Mouse (Mus musculus) kidney, adult 18-20 months (tissue): ENCODE measurements around the gene AC170998.1.
A peak's percentile ranks its signal among the peaks of the same experiment; 100 is the strongest.
"Not testable (repeated sequence)": the region's sequence is repeated elsewhere in the genome, so short reads cannot be mapped to it uniquely, and the experiment has no call there.

ENCODE experiments used
- DNase-seq: peaks from one replicate; pipeline ENCODE4 v3.0.0; 2021

AC170998.1 gene

DNA sequence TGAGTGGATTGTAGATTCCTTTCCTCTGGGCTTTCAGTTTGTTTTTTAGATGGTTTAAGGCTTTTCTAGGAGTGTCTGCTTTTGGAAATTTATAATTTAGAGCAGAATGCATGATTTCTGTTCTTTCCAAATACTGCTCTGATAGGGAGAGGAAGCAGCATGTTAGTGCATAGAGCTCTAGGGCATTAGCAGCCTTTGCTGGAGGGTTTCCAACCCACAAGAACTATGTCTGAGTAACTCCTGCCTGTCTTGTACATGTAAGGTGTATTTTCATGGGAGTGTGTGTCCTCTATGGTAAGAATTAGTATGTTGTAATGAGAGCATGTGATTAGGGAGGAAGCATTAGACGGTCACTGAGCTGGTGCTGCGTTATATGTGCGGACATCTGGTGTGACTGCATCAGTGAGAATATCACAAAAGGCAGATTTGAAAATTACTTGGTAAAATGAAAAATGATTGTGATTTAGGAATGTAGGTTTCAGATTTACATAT lies 18.7 kb upstream of the AC170998.1 start:
- no peak for DNase-seq

DNA sequence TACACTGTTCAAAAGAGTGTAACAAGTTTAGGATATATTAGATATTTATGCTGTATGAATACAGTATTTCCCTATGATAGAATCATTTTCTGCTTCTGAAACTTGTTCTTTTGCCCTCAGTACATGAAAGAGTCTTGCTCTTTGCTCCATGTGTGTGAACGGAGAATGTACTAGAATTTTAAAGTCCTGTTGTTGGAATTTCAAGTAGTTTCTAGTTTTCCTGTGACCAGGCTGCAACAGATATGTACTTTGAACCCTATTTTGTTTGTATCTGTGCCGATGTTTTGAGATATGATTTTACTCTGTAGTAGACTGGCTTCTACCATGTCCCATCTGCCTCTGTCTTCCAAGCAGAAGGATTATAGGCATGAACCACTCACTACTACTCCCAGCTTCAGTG lies 18.1 kb upstream of the AC170998.1 start:
- no peak for DNase-seq

DNA sequence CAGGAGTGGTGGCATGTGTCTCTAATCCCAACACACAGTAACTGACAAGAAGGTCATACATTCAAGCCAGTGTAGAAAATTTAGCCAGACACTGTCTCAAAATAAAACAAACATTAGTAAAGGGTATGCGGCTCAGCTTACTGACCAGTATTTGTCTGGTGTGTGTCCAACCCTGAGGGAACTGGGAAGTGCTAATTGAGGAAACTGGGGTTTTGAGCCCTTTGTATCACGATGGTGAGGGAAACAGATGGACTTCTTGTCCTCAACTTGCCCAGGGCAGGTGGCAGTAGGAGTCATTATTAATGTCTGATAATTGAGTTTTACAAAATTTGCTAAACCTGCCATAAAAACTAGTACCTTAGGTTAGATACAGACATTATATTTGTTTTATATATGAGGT lies 16.9 kb upstream of the AC170998.1 start:
- DNase-seq, result no peak

DNA sequence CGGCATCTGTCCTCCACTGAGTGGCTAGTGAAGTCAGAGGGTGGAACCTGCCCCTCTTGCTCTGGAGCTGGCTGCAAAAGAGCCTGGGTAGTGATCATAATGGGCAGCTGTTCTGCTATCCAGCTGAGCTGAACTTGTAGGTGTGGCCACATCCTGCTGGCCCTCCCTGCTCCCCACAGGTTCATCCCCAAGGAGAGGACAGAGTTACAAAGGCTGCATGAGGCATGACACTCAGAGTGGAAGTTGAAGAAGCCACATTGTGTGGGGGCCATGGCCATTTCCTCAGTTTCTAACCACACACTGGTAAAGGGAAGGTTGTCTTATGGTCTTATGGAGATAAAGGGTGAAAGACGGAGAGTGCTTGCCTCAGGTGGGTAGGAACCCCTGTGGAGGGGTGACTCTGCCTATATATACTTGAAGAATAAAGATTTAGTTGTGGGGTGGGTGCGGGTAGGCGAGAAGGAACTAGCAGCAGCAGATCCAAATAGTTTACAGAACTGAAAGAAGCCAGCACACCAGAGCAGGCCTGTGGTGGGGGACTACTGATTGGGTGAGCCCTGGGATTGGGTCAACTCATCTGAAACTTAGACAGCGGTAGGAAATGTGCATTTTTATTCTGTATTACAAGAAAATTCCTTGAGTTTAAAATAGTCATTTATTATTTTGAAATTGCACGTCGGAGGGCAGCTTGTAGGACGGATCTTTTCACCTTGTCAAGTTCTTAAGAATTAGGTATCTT lies 16.2 kb upstream of the AC170998.1 start:
- no peak for DNase-seq

DNA sequence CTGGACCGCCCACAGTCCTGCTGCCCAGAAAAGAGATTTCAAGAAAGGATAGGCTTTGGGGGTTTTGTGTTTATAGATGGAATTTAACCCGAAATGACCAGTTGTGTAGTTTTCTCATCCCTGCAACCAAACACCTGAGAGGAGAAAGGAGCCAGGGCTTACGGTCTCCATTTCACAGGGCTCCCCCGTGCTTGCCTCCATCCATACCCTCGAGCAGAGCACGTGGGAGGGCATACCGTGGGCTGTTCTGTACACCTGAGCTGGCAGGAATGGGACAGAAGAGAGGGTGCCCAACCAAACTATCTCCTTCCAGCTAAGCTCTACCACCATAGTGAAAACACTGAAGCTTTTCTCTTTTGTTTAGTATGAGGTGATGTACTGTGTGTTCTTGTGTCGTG lies 15.6 kb upstream of the AC170998.1 start:
- no peak for DNase-seq

DNA sequence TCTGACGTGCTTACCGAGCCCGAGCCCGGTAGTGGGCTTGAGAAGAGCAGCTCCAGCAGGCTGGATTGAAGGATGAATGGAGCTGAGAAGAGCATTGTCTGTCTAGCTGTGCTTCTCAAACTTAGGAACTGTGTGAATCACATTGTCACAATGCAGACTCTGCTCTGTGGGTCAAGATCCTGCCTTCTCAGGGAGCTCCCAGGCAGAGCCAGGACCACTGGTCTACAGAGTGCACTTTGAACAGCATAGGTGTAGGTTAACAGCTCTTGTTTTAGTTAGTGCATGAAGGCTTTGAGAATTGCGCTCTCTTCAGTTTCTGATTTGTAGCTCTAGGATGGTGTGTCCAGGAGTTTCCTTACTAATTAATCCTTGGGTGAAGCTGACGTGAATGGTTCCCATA lies 14.6 kb upstream of the AC170998.1 start:
- DNase-seq, result no peak

DNA sequence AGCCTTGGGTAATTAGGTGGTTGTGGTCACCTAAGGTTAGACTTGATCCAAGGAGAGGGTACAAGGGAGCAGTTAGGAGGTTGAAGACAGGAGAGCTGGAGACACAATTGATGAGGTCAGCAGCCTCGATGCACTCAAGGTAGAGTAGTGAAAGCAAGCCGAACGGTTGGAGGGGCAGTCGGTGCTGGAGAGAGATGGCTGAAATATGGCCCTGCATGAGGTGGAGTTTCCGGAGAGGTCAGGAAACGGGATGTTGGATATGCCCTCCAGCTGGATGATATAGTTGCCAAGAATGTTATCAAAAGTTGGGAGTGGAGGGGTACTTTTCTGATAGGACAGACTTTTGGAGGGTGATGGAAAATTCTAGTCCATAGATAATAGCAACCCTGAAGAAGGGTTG lies 13.6 kb upstream of the AC170998.1 start:
- no peak for DNase-seq

DNA sequence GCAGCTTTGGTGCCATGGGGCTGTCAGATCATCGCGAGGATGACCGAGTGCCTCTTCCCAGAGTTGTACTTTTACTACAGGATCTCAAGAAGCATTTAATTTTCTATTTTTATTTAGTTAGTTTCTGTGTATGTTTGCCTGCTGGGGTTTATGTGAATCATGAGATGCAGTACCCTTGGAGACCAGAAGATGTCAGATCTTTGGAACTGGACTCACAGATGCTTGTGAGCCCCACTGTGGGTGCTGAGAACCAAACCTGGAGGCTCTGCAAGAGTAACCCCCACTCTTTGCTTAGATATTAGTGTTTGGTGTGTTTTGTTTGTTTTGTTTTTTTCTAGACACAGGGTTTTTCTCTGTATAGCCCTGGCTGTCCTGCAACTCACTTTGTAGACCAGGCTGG lies 11.9 kb upstream of the AC170998.1 start:
- DNase-seq, result no peak

DNA sequence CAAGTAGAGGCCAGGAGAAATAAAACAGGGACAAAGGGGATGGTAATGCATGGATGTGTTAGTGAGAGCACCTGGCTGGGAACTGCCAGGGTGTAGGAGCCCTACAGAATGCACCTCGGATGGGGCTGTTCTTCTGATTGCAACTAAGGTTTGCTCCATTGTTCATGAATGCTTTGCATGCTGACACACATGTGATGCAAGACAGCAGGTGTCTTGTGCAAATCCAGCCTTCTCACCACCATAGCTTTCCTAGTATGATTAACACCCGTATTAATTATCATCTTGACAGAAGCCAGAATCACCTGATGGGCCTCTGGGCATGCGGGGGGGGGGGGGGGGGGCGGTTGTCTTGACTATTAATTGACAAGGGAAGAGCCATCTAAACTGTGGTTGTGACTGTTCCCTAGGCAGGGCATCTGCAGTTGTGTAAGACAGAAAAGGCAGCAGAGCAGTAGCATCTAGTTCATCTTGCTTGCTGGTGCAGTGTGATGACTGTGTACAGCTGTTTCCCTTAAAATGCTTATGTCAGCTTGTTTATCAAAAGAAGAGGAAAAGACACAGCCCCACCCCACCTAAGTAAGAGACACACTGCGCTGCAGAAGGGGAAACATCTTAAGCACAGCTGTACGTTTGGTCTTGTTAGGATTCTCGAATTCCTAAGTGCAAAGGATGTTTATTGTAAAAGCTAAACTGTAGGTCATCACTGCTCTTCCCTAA lies 9.9 kb upstream of the AC170998.1 start:
- DNase-seq, result no peak

DNA sequence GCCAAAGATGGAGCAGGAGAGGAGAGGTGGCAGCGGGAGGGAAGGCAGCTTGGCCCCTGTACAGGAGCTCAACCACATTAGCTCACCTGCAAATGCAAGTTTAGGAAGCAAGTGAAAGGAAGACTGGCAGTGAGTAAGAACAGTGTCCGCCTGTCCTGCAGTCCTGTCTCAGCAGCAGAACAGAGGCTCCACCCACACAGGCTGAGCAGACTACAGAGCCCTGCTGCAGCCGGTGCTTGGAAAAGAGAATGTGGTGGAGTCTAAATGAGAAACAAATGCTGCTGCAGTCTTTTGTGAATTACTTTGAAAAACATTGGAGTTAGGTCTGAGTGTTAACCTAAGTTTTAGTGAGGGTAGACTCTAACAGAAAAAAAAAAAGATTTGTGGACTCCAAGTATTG lies 8.3 kb upstream of the AC170998.1 start:
- DNase-seq, result no peak

DNA sequence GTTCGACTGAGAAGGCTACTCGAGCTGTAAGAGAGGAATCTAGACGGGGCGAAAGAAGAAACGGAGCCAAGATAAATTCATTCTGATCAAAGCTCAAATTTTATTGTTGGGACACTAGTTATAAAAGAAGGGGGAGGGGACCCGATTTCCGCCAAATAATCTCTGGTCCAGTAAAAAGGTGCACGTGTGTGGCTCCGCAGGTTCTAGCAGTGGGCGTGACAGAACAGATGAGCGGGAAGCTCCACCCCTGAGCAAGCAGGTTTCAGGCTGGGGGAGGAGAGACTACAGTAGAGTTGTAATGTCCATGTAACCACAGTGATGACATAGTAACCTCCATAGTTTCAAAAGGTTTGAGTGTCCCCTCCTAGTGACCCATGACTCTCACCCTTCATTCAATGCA lies 1.6 kb downstream of the AC170998.1 start:
- not testable (repeated sequence) for DNase-seq

DNA sequence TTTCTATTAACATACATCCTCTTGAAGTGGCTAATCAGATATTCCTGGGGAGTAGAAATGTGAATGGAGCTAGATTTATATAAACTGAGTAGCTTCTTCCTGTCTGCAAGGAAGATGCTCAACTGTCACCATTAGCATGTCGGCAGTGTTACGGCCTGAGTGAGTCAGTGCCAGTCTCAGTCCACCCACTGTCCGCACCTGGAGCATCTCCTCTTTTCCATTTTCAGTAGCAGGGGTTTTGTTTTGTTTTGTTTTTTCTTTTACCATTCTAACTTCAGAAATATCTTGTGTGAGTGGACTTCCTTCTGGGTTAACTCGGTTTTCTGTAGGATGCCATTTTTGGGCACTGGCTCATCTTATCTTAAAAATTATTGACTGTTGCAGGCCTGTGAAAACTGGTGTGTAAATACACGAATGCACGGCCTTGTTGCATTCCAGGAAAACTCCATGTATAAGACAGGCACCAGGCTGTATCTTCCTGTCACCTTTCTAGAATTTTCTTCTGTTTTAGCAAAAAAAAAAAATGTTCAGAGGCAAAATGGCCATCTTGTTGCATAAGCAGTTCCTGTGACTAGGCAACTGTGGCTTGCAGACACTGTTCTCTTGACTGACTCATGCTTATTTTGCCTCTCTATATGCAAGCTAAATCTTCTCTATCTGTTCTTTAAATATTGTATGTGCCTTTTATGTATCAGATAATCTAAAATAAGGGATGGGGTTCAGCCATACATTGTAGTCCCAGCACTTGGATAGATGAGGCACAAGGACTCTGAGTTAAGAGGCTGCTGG lies 9.6 kb downstream of the AC170998.1 start:
- DNase-seq, result no peak

DNA sequence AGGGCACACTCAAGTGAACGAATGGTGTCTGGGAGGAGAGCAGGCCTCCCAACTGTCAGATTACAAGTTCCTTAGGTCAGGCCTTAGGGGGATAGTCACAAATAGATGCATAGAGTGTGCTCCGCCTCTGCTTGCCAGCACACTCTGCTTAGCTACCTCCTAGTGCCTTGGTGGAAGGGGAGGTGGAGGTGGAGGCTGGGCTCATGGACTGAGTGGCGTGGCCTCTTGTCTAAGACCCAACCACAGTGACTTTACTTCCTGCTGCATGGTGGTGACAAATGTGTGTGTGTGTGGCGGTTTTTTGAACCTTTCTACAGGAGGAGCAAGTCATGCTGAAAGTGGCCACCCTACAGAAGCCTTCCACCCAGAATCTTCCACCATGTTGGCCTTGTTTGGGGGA lies 10.6 kb downstream of the AC170998.1 start:
- no peak for DNase-seq

DNA sequence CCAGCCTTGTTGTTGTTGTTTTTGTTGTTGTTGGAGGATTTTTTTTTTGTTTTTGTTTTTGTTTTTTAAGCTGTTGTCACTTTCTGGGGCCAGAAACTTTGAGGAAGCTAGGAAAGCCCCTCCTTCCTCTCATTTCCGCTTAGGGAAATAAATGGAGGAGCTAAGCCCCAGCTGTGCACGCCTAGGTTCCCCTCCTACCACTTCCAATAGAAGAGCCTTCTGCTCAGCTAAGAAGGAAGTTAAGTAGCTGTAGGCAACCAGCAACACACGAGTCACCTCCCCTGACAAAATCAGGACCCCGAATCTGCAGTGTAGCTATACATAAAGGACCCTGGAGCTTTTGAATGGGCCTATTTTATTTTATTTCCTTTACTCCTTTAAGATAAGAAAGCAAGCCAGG lies 12.1 kb downstream of the AC170998.1 start:
- no peak for DNase-seq

DNA sequence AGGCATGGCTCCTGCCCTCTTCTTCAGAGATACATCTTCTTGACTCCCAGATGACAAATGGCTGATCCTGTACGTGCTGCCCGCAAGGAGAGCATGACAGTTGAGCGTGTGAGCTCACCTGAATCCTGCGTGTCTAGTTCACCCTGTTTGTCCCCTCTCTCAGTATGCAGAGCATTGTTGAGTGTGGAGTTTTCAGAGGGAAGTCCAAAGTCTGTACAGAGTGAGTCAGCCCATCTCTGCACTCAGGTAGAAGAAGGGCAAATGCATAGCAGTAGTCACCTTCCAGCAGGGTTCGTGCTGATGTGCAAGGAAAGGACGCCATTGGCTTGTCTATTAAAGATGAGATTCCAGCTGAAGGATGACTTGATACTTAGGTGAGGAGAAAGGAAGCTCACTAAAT lies 13.4 kb downstream of the AC170998.1 start:
- DNase-seq, result no peak

DNA sequence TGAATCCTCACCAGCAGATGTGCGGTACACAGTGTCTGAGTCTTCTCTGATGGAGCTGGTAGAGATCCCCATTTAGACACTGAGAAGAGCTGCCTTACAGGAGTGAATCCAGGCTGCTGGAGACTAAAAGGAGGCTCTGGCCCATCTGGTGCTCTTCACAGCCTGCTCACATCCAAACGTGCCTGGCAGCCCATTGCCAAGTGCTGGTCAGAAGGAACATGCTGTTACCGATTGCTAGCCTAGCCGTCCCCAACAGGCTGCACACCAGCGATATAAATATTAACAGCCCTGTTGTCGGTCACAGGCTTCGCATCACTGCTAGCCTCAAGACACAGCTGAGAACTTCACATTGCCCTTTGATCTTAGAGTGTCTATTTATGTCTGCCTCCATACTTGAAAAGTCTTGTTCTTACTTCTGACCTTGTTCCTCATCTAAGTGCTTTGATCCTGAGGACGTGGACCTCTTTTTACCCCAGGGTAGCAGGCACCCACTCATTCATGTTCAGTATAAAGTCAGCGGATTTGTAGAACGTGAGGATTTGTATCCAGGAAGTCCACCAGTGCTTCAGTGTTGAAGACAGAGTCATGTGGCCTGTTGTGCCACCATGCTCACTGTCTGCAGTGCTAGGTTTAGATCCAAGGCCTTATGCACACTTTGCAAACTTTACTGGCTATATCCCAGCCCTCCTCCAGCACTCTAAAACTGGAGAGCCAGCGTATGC lies 17.4 kb downstream of the AC170998.1 start:
- DNase-seq, result peak; percentile 60

DNA sequence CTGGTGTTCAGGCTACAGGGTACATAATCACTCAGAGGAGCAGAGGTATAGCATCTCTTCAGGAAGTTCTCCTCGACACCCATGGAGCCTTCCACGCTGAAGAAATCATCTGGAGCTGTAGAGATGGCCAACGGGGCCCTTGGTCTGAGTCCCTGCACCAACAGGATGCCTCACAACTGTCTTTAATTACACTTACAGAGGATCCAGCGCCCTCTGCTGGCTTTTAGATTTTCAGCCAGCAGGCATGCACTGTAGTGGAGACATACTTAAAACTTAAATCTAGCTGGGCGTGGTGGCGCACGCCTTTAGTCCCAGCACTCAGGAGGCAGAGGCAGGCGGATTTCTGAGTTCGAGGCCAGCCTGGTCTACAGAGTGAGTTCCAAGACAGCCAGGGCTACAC lies 18.0 kb downstream of the AC170998.1 start:
- DNase-seq, result no peak

DNA sequence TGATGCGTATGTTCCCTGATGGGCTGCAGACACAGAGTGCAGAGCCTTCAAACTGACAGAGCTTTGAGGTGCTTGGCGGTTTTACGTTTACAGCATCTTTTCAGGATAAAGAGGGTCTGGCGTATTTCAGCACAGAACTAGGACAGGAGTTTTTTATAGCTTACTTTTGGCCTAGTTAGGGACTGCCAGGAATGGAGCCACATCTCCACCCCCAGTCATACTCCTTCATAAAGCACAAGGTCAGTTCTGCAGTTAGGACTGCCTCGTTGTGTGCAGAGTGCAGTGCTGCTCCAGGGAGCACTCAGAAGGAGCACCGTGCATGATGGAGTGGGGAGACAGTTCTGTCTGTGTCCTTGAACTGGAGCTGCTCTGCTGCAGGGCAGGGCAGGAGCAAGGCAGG lies 19.9 kb downstream of the AC170998.1 start:
- no peak for DNase-seq

DNA sequence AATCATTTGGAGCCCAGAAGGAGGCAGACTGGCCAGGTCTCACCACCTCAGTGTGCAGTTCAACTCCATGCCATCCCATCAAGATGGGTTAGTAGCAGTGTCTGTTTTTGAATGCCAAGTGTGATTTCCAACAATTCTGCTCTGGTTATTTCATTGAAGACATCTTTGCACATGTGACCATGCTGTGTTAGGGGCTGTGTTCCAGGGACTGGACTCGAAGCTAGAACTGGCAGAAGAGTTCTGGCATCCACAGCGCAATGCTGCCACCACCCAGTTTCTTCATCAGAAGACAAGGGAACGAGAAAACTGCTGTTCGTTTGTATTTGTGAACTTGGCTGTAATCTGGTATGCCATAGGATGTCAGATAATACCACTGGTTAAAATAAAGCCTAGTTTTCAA lies 22.1 kb downstream of the AC170998.1 start:
- DNase-seq, result no peak

DNA sequence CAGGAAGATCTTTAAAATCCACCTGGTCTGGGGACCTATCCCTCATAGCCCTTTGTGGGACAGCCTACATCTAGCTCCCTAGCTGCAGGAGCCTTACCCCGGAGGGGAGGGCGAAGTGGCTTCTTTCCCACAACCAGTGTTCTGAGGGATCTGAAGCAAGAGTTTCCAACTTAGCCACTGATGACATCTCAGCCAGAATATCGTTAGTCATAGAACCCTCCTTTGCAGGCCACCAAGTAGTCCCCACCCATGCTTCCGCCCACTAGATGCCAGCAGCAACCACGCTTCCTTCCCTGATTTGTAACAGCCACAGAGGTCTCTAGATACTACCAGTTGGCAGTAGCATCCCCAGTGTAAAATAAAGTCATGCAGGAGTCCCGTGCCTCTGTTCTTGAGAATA lies 24.7 kb downstream of the AC170998.1 start:
- DNase-seq, result no peak

DNA sequence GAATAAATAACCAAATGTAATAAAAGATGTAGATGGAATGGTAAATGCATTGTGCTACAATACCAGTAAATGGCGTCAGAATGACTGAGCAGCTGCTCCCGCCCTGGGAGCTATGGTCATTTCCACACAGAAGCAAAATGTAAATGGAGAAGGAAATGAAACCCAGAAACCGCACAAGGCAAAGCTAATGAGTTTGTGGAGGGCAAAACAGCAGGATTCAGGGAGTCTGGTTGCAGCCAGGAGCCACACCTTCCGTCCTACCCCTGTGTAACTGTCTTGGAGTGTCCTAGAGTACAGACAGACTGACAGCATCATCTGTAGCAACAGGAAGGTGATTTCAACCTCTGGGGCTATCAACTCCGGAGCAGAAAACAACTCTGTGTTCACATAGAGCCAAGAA lies 30.6 kb downstream of the AC170998.1 start:
- no peak for DNase-seq

DNA sequence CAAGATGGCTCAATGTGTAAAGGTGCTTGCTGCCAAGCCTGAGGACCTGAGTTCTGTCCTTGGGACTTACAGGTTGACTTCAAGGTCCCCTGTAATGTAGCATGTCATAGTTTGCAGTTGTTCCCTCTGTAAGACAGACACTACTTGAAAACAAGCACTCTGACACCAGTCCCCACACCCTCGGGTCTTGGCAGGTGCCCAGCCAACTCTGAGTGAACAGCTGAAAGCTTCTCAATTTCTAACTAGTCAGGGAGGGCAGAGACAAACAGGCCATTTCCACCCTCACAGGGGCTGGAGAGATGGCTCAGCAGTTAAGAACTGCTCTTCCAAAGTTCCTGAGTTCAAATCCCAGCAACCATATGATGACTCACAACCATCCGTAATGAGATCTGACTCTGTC lies 31.6 kb downstream of the AC170998.1 start:
- DNase-seq, result no peak

DNA sequence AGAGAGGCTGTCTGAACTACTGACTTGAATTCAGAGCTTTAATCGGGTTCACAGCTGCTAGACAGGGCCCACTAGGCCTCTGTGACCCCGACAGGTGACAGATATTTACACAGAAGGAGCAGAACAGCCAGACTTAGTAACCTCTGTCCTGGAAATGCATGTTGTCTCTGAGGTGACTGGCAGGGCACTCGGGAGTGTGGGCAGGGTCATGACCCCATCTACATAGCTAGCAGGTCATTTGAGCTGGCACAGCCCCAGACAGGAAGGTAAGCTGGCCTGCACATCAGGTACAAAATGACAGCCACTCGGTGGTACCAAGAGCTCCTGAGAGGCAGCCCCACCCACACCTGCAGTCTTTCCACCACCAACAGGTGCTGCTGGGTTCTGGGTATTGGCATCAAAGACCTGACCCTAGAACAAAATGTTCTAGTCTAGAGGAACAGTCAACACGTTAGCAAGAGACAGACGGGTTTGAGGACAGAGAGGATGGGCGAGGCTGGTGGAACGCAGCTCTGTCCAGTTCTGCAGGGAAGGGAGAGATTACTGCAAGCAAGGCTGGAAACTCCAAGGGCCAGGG lies 34.9 kb downstream of the AC170998.1 start:
- no peak for DNase-seq
